Mouse (Mus musculus) hindbrain, embryonic 12.5 days (tissue): Measurements from ENCODE around the gene Ech1. TPM values are rescaled to one million over a fixed set of nuclear protein-coding genes. Genes with fewer than 3 reads are reported as not detected.

Experiments used
- ATAC-seq: fragments of 200-750 bp; cut with Nextera tagmentation; 2 replicates; pipeline ENCODE4 v1.8.0; 2017; ENCODE audit warnings: moderate TSS enrichment; ENCODE audit not compliant: low FRiP score
- H3K27ac ChIP-seq: fragments of 300-500 bp; sonication (generic); 2 replicates; pipeline ENCODE4 v1.5.1; 2016; ENCODE audit warnings: mild to moderate bottlenecking
- H3K27me3 ChIP-seq: fragments of 300-500 bp; sonication (generic); 2 replicates; pipeline ENCODE4 v1.6.1; 2016; ENCODE audit warnings: mild to moderate bottlenecking
- H3K36me3 ChIP-seq: fragments of 300-500 bp; sonication (generic); 2 replicates; pipeline ENCODE4 v1.6.1; 2016; ENCODE audit warnings: mild to moderate bottlenecking
- H3K4me1 ChIP-seq: fragments of 300-500 bp; sonication (generic); 2 replicates; pipeline ENCODE4 v1.6.1; 2016
- H3K4me2 ChIP-seq: fragments of 300-500 bp; sonication (generic); replicated peaks from 2 replicates; pipeline ENCODE4 v1.6.1; 2016; ENCODE audit warnings: mild to moderate bottlenecking
- H3K4me3 ChIP-seq: fragments of 300-500 bp; sonication (generic); 2 replicates; pipeline ENCODE4 v1.5.1; 2016; ENCODE audit warnings: mild to moderate bottlenecking
- H3K9ac ChIP-seq: fragments of 300-500 bp; sonication (generic); 2 replicates; pipeline ENCODE4 v1.6.1; 2016; ENCODE audit warnings: mild to moderate bottlenecking, moderate library complexity
- H3K9me3 ChIP-seq: fragments of 300-500 bp; sonication (generic); replicated peaks from 2 replicates; pipeline ENCODE4 v1.6.1; 2016; ENCODE audit warnings: mild to moderate bottlenecking
- WGBS: fragments of 180-500 bp; shearing (Covaris S2); methylation state at CpG from one replicate; pipeline ENCODE4 v1.1.7; 2016; 5-methylcytosine and 5-hydroxymethylcytosine counted together
- polyA plus RNA-seq: library from polyadenylated mRNA; unstranded; fragments of >200 nt; fragmentation: Nextera tagmentation; extraction: Ambion mirVana; gene quantifications from 2 replicates; pipeline ENCODE4 v1.2.1, GENCODE M21; 2016

The Ech1 gene
- polyA plus RNA-seq, 1 experiment from 2014 or later, result 87.8 TPM

GRCm38 (mm10) chr7:28815230-28815629 is 9.8 kb upstream of the Ech1 start:
- H3K9me3 ChIP-seq, result no peaks in the 10 kb centered on the region
- H3K4me3 ChIP-seq, result no peak overlapping the region
- peaks cover 80% of the 10 kb centered on the region for H3K36me3 ChIP-seq
- 92% methylated on average over 9 of the region's 9 CpGs for WGBS
- ATAC-seq, result no peak
- H3K9ac ChIP-seq, result no peak overlapping the region
- H3K4me2 ChIP-seq, result peak overlapping the region; percentile 3; the same call in 1 of the 2 replicates
- H3K4me1 ChIP-seq, result peaks cover 73% of the 10 kb centered on the region
- H3K27ac ChIP-seq, result peak overlapping the region; percentile 49; the same call in 1 of the 2 replicates
- no peaks in the 10 kb centered on the region for H3K27me3 ChIP-seq

- ATAC-seq, result no peak
- no peak overlapping the region for H3K4me3 ChIP-seq
- no peak overlapping the region for H3K4me2 ChIP-seq
- no peaks in the 10 kb centered on the region for H3K27me3 ChIP-seq
- 0 out of 2 replicates have a peak overlapping the region, but pooled peaks have one; percentile 32 for H3K9ac ChIP-seq
- H3K4me1 ChIP-seq, result peaks cover 80% of the 10 kb centered on the region
- no peaks in the 10 kb centered on the region for H3K9me3 ChIP-seq
- H3K36me3 ChIP-seq, result peaks cover 90% of the 10 kb centered on the region
- H3K27ac ChIP-seq, result no peak overlapping the region
- WGBS, result 85% methylated on average over 9 of the region's 9 CpGs
Observed at GRCm38 (mm10) chr7:28816201-28816600, 8.8 kb upstream of the Ech1 start.

- peaks cover 79% of the 10 kb centered on the region for H3K4me1 ChIP-seq
- no peak overlapping the region for H3K9ac ChIP-seq
- ATAC-seq, result no peak
- H3K27me3 ChIP-seq, result no peaks in the 10 kb centered on the region
- H3K36me3 ChIP-seq, result peaks cover 94% of the 10 kb centered on the region
- no peak overlapping the region; the same call in 1 of the 2 replicates for H3K4me3 ChIP-seq
- no peak overlapping the region; the same call in 1 of the 2 replicates for H3K4me2 ChIP-seq
- WGBS, result 92% methylated on average over 10 of the region's 10 CpGs
- H3K27ac ChIP-seq, result no peak overlapping the region
- no peaks in the 10 kb centered on the region for H3K9me3 ChIP-seq
Observed at GRCm38 (mm10) chr7:28816920-28817319, 8.1 kb upstream of the Ech1 start.

GRCm38 (mm10) chr7:28817524-28817923 is 7.5 kb upstream of the Ech1 start:
- H3K4me2 ChIP-seq, result no peak overlapping the region

GRCm38 (mm10) chr7:28817957-28818356 is 7.1 kb upstream of the Ech1 start:
- Histone ChIP-seq H3K4me2 (no peak overlapping the region), H3K9ac (no peak overlapping the region; the same call in 1 of the 2 replicates), H3K4me1 (peaks cover 68% of the 10 kb centered on the region), H3K9me3 (no peaks in the 10 kb centered on the region), H3K27me3 (no peaks in the 10 kb centered on the region), H3K4me3 (no peak overlapping the region), H3K36me3 (peaks cover 95% of the 10 kb centered on the region), H3K27ac (peak overlapping the region; percentile 6; the same call in 1 of the 2 replicates)
- WGBS, result 80% methylated on average over 4 of the region's 4 CpGs
- ATAC-seq, result no peak

More at GRCm38 (mm10) chr7:28817524-28817923, 7.5 kb upstream of the Ech1 start:
- no peak overlapping the region for H3K4me3 ChIP-seq
- H3K4me1 ChIP-seq, result peaks cover 73% of the 10 kb centered on the region
- no peak overlapping the region for H3K27ac ChIP-seq
- ATAC-seq, result no peak
- H3K27me3 ChIP-seq, result no peaks in the 10 kb centered on the region
- WGBS, result 77% methylated on average over 6 of the region's 6 CpGs
- peaks cover 95% of the 10 kb centered on the region for H3K36me3 ChIP-seq
- H3K9me3 ChIP-seq, result no peaks in the 10 kb centered on the region
- no peak overlapping the region; the same call in 1 of the 2 replicates for H3K9ac ChIP-seq

GRCm38 (mm10) chr7:28818436-28818835 is 6.6 kb upstream of the Ech1 start:
- no peak overlapping the region for H3K27ac ChIP-seq
- H3K9ac ChIP-seq, result no peak overlapping the region
- ATAC-seq, result no peak
- H3K9me3 ChIP-seq, result no peaks in the 10 kb centered on the region
- no peak overlapping the region for H3K4me3 ChIP-seq
- H3K27me3 ChIP-seq, result no peaks in the 10 kb centered on the region
- 72% methylated on average over 18 of the region's 18 CpGs for WGBS
- H3K4me1 ChIP-seq, result peaks cover 64% of the 10 kb centered on the region
- H3K36me3 ChIP-seq, result peaks cover 92% of the 10 kb centered on the region
- no peak overlapping the region for H3K4me2 ChIP-seq

- H3K27me3 ChIP-seq, result no peaks in the 10 kb centered on the region
- H3K9ac ChIP-seq, result no peak overlapping the region
- no peak overlapping the region for H3K4me2 ChIP-seq
- no peak overlapping the region for H3K27ac ChIP-seq
- H3K9me3 ChIP-seq, result no peaks in the 10 kb centered on the region
- WGBS, result 88% methylated on average over 4 of the region's 4 CpGs
- H3K4me1 ChIP-seq, result peaks cover 60% of the 10 kb centered on the region
- H3K4me3 ChIP-seq, result no peak overlapping the region
- no peak for ATAC-seq
- H3K36me3 ChIP-seq, result peaks cover 87% of the 10 kb centered on the region
Observed at GRCm38 (mm10) chr7:28818861-28819452, 6.1 kb upstream of the Ech1 start.

- H3K9ac ChIP-seq, result 0 out of 2 replicates have a peak overlapping the region, but pooled peaks have one; percentile 27
- peak overlapping the region; percentile 11; the same call in 1 of the 2 replicates for H3K4me2 ChIP-seq
- no peak overlapping the region for H3K4me3 ChIP-seq
- no peaks in the 10 kb centered on the region for H3K9me3 ChIP-seq
- no peaks in the 10 kb centered on the region for H3K27me3 ChIP-seq
- peaks cover 57% of the 10 kb centered on the region for H3K4me1 ChIP-seq
- peak overlapping the region; percentile 80 for H3K27ac ChIP-seq
- peaks cover 81% of the 10 kb centered on the region for H3K36me3 ChIP-seq
- 83% methylated on average over 4 of the region's 4 CpGs for WGBS
- ATAC-seq, result no peak
Observed at GRCm38 (mm10) chr7:28819571-28819970, 5.4 kb upstream of the Ech1 start.

- peaks cover 55% of the 10 kb centered on the region for H3K4me1 ChIP-seq
- no peaks in the 10 kb centered on the region for H3K9me3 ChIP-seq
- 35% methylated on average over 12 of the region's 12 CpGs for WGBS
- H3K27ac ChIP-seq, result peak overlapping the region; percentile 80
- no peak overlapping the region; the same call in 1 of the 2 replicates for H3K9ac ChIP-seq
- peaks cover 72% of the 10 kb centered on the region for H3K36me3 ChIP-seq
- H3K4me3 ChIP-seq, result no peak overlapping the region
- ATAC-seq, result peak; percentile 61
- no peaks in the 10 kb centered on the region for H3K27me3 ChIP-seq
- peak overlapping the region; percentile 11; the same call in 1 of the 2 replicates for H3K4me2 ChIP-seq
Observed at GRCm38 (mm10) chr7:28820358-28821260, 4.4 kb upstream of the Ech1 start.

- no peak for ATAC-seq
- H3K36me3 ChIP-seq, result peaks cover 64% of the 10 kb centered on the region
- 58% methylated on average over 10 of the region's 10 CpGs for WGBS
- H3K4me3 ChIP-seq, result no peak overlapping the region
- H3K27ac ChIP-seq, result peak overlapping the region; percentile 80
- H3K27me3 ChIP-seq, result no peaks in the 10 kb centered on the region
- H3K4me1 ChIP-seq, result peaks cover 52% of the 10 kb centered on the region
- no peak overlapping the region for H3K4me2 ChIP-seq
- no peaks in the 10 kb centered on the region for H3K9me3 ChIP-seq
- H3K9ac ChIP-seq, result no peak overlapping the region
Observed at GRCm38 (mm10) chr7:28821261-28821831, 3.7 kb upstream of the Ech1 start.

GRCm38 (mm10) chr7:28822556-28822955 is 2.5 kb upstream of the Ech1 start:
- Histone ChIP-seq H3K4me2 (no peak overlapping the region), H3K4me1 (peaks cover 42% of the 10 kb centered on the region), H3K4me3 (no peak overlapping the region), H3K9ac (no peak overlapping the region), H3K9me3 (no peaks in the 10 kb centered on the region), H3K27ac (peak overlapping the region; percentile 58; the same call in 1 of the 2 replicates), H3K27me3 (no peaks in the 10 kb centered on the region), H3K36me3 (peaks cover 52% of the 10 kb centered on the region)
- WGBS, result 73% methylated on average over 1 of the region's 1 CpGs
- no peak for ATAC-seq
